Comparison of ENCODE assay signal across 23 mouse cellular contexts in genomic region chr1:42418233-42418632, GRCm38 (mm10).
DNase-seq lines count a peak whose midpoint lies in the region; ATAC-seq and TF ChIP-seq lines count a peak whose summit lies in the region.
"Had no signal": no experiment of that assay in that cellular context is flagged by ENCODE, and none has a peak within 500 bp of the region (broad histone marks: within the 10 kb centered on the region; RNA-seq: fewer than 3 reads in every experiment).

No protein-coding gene starts in this region.

- peak; percentile 74; the same call in 1 of the 2 replicates for ATAC-seq in lung, embryonic 14.5 days (ENCODE audit: insufficient read depth)
- ATAC-seq in lung, embryonic 16.5 days (ENCODE audit: low read depth), result no peak; the same call in 1 of the 2 replicates
- ATAC-seq: activated CD4-positive, CD25-positive, alpha-beta regulatory T cell, adult 4 months; CD4-positive, CD25-positive, alpha-beta regulatory T cell, adult 4 months; forebrain, embryonic 13.5 days; forebrain, embryonic 15.5 days; Patski had no signal

- 20% methylated on average over 1 of the region's 1 CpGs for WGBS in lung, embryonic 14.5 days
- WGBS in lung, embryonic 16.5 days, result 21% methylated on average over 1 of the region's 1 CpGs

- no peaks in the 10 kb centered on the region for H3K27me3 ChIP-seq in lung, embryonic 14.5 days (ENCODE audit: insufficient read depth, low read length)
- H3K27me3 ChIP-seq in lung, embryonic 16.5 days (ENCODE audit: control insufficient read depth, insufficient read depth, low read depth, low read length), result no peaks in the 10 kb centered on the region
- H3K27me3 ChIP-seq: CH12.LX; forebrain, embryonic 15.5 days had no signal

- H3K4me3 ChIP-seq in lung, embryonic 14.5 days (ENCODE audit: low read depth, low read length), result no peak overlapping the region
- H3K4me3 ChIP-seq in lung, embryonic 16.5 days (ENCODE audit: low read length), result no peak overlapping the region
- H3K4me3 ChIP-seq: embryonic facial prominence, embryonic 10.5 days; embryonic facial prominence, embryonic 12.5 days; forebrain, embryonic 13.5 days; forebrain, embryonic 15.5 days had no signal

- no peaks in the 10 kb centered on the region for H3K4me1 ChIP-seq in lung, embryonic 14.5 days (ENCODE audit: insufficient read depth)
- H3K4me1 ChIP-seq in lung, embryonic 16.5 days (replicated peaks; ENCODE audit: control insufficient read depth, insufficient read depth, low read length), result peaks cover 8% of the 10 kb centered on the region

- H3K36me3 ChIP-seq in lung, embryonic 14.5 days (ENCODE audit: insufficient read depth), result no peaks in the 10 kb centered on the region
- H3K36me3 ChIP-seq in lung, embryonic 16.5 days (ENCODE audit: control insufficient read depth, insufficient read depth, low read length), result no peaks in the 10 kb centered on the region
- H3K36me3 ChIP-seq: embryonic facial prominence, embryonic 10.5 days; embryonic facial prominence, embryonic 12.5 days; forebrain, embryonic 15.5 days; G1E had no signal

- intact Hi-C loops in heart, postnatal 25 days (cut with DNase I), result no loop called here

- no peak overlapping the region for H3K4me2 ChIP-seq in lung, embryonic 14.5 days
- H3K4me2 ChIP-seq in lung, embryonic 16.5 days (ENCODE audit: low read depth, low read length), result no peak overlapping the region
- H3K4me2 ChIP-seq: embryonic facial prominence, embryonic 12.5 days; forebrain, embryonic 13.5 days; forebrain, embryonic 15.5 days had no signal

- H3K9ac ChIP-seq in lung, embryonic 14.5 days, result no peak overlapping the region
- H3K9ac ChIP-seq in lung, embryonic 16.5 days (ENCODE audit: low read length), result no peak overlapping the region
- H3K9ac ChIP-seq: embryonic facial prominence, embryonic 12.5 days; forebrain, embryonic 13.5 days; forebrain, embryonic 15.5 days had no signal

- no peaks in the 10 kb centered on the region for H3K9me3 ChIP-seq in lung, embryonic 14.5 days (ENCODE audit: low read depth, low read length)
- no peaks in the 10 kb centered on the region for H3K9me3 ChIP-seq in lung, embryonic 16.5 days (ENCODE audit: control insufficient read depth, low read length)
- H3K9me3 ChIP-seq: embryonic facial prominence, embryonic 10.5 days; embryonic facial prominence, embryonic 12.5 days; forebrain, embryonic 13.5 days; forebrain, embryonic 15.5 days had no signal

- TF ChIP-seq CTCF in lung, embryonic 14.5 days (IDR thresholded peaks at IDR 0.05; ENCODE audit: low read depth), result no peak

- peak overlapping the region; percentile 70; the same call in 1 of the 2 replicates for H3K27ac ChIP-seq in lung, embryonic 14.5 days (ENCODE audit: low read depth)
- peak overlapping the region; percentile 18; the same call in 1 of the 2 replicates for H3K27ac ChIP-seq in lung, embryonic 16.5 days (ENCODE audit: low read length)
- H3K27ac ChIP-seq: embryonic facial prominence, embryonic 12.5 days; forebrain, embryonic 13.5 days; forebrain, embryonic 15.5 days had no signal

- peak; percentile 31 for DNase-seq in heart, adult 11 months
- DNase-seq in heart, postnatal 25 days (ENCODE audit: low spot score), result no peak
- peak; percentile 65 for DNase-seq in lung, embryonic 14.5 days
- DNase-seq in lung, postnatal 14 days, result no peak
- DNase-seq in lung, postnatal 36 days, result no peak
- DNase-seq: adrenal gland, adult 8-10 months; adrenal gland, postnatal 14 days; adrenal gland, postnatal 36 days; B cell, adult 2 months; cerebellum, adult 11-12 months; cerebellum, adult 2 months; cerebellum, adult 9-10 months; cerebellum, postnatal 25 days had no signal

Comparison
In these comparisons a context has a peak if more than half of its experiments do, and no peak if none do; other contexts are left out.
1. DNase-seq: peak in heart, adult 11 months (single experiment) and lung, embryonic 14.5 days (single experiment); none in heart, postnatal 25 days (single experiment), lung, postnatal 14 days (single experiment) and lung, postnatal 36 days (single experiment).